In genomic region chr3:20538492-20539004, GRCm38 (mm10) we compare ENCODE assay signal across 20 mouse cellular contexts.
"Had no signal": no experiment of that assay in that cellular context is flagged by ENCODE, and none has a peak within 500 bp of the region (broad histone marks: within the 10 kb centered on the region; RNA-seq: fewer than 3 reads in every experiment).

No protein-coding gene starts in this region.

- H3K9ac ChIP-seq: intestine, embryonic 15.5 days; kidney, embryonic 15.5 days; limb, embryonic 13.5 days; liver, embryonic 14.5 days; liver, postnatal 0 days; midbrain, embryonic 13.5 days; neural tube, embryonic 13.5 days had no signal

- H3K9me3 ChIP-seq: intestine, embryonic 15.5 days; kidney, embryonic 15.5 days; limb, embryonic 10.5 days; midbrain, embryonic 10.5 days had no signal

- H3K36me3 ChIP-seq: intestine, embryonic 15.5 days; kidney, embryonic 15.5 days; limb, embryonic 10.5 days; limb, embryonic 13.5 days; midbrain, embryonic 10.5 days; midbrain, embryonic 13.5 days; neural tube, embryonic 13.5 days had no signal

- DNase-seq: kidney, adult 11 months; kidney, adult 8-10 months; kidney, postnatal 14 days; layer of hippocampus, adult 9-11 months; liver; liver, postnatal 0 days; retina, postnatal 1 day; thymus, postnatal 25 days had no signal

- H3K27ac ChIP-seq: intestine, embryonic 15.5 days; kidney, embryonic 15.5 days; layer of hippocampus, adult 2 months; limb, embryonic 10.5 days; limb, embryonic 13.5 days; liver, embryonic 14.5 days; midbrain, embryonic 10.5 days; midbrain, embryonic 13.5 days; neural tube, embryonic 13.5 days had no signal

- ATAC-seq: intestine, embryonic 15.5 days; liver, postnatal 0 days; midbrain, embryonic 13.5 days; midbrain, embryonic 16.5 days had no signal

- H3K4me3 ChIP-seq: intestine, embryonic 15.5 days; kidney, embryonic 15.5 days; layer of hippocampus, adult 2 months; limb, embryonic 10.5 days; limb, embryonic 13.5 days; megakaryocyte, embryonic 14.5 days; midbrain, embryonic 10.5 days; midbrain, embryonic 13.5 days; myocyte; neural tube, embryonic 13.5 days had no signal

- H3K4me2 ChIP-seq: intestine, embryonic 15.5 days; kidney, embryonic 15.5 days; limb, embryonic 13.5 days; midbrain, embryonic 13.5 days; neural tube, embryonic 13.5 days had no signal

- H3K27me3 ChIP-seq: intestine, embryonic 15.5 days; kidney, embryonic 15.5 days; limb, embryonic 13.5 days; megakaryocyte, embryonic 14.5 days; midbrain, embryonic 13.5 days; neural tube, embryonic 13.5 days had no signal

- H3K4me1 ChIP-seq: intestine, embryonic 15.5 days; kidney, embryonic 15.5 days; limb, embryonic 10.5 days; megakaryocyte, embryonic 14.5 days; midbrain, embryonic 10.5 days; midbrain, embryonic 13.5 days; neural tube, embryonic 13.5 days had no signal
